Mouse (Mus musculus) lung, adult 18-20 months (tissue): ENCODE results near the gene Tbx19.

ENCODE experiments used
- DNase-seq, 2 experiments: peaks; one replicate each; pipeline ENCODE4 v3.0.0; 2022; ENCODE audit warnings: mixed read lengths in 2 of 2

The Tbx19 gene

GRCm38 (mm10) chr1:165183400-165183799, 22.8 kb upstream of the Tbx19 start:
- DNase-seq: peak; percentile 77 to 85

GRCm38 (mm10) chr1:165179321-165179720, 18.7 kb upstream of the Tbx19 start:
- DNase-seq: no peak

GRCm38 (mm10) chr1:165178075-165178474, 17.5 kb upstream of the Tbx19 start:
- DNase-seq: peak in 1 of 2 experiments; percentile 41

- DNase-seq: no peak
Measured at GRCm38 (mm10) chr1:165174059-165174616, 13.6 kb upstream of the Tbx19 start.

GRCm38 (mm10) chr1:165171277-165171676, 10.7 kb upstream of the Tbx19 start:
- DNase-seq: no peak

- no peak for DNase-seq
Measured at GRCm38 (mm10) chr1:165170157-165170556, 9.6 kb upstream of the Tbx19 start.

- DNase-seq: no peak
Measured at GRCm38 (mm10) chr1:165169462-165169861, 8.9 kb upstream of the Tbx19 start.

GRCm38 (mm10) chr1:165164920-165165319, 4.3 kb upstream of the Tbx19 start:
- no peak for DNase-seq

- DNase-seq: no peak
Measured at GRCm38 (mm10) chr1:165158841-165159240, 1.7 kb downstream of the Tbx19 start.

- no peak for DNase-seq
Measured at GRCm38 (mm10) chr1:165154162-165154561, 6.4 kb downstream of the Tbx19 start.

- DNase-seq: no peak
Measured at GRCm38 (mm10) chr1:165151216-165151615, 9.4 kb downstream of the Tbx19 start.

GRCm38 (mm10) chr1:165142343-165142916, 18.1 kb downstream of the Tbx19 start:
- DNase-seq: peak in 1 of 2 experiments; percentile 13

GRCm38 (mm10) chr1:165140227-165140626, 20.3 kb downstream of the Tbx19 start:
- no peak for DNase-seq

- DNase-seq: no peak
Measured at GRCm38 (mm10) chr1:165133858-165134257, 26.7 kb downstream of the Tbx19 start.

- no peak for DNase-seq
Measured at GRCm38 (mm10) chr1:165133279-165133678, 27.3 kb downstream of the Tbx19 start.

- DNase-seq: peak; percentile 49 to 52
Measured at GRCm38 (mm10) chr1:165132187-165132877, 28.2 kb downstream of the Tbx19 start.

- no peak for DNase-seq
Measured at GRCm38 (mm10) chr1:165129573-165129972, 31.0 kb downstream of the Tbx19 start.

GRCm38 (mm10) chr1:165121096-165121495, 39.5 kb downstream of the Tbx19 start:
- DNase-seq: no peak

GRCm38 (mm10) chr1:165120349-165120898, 40.1 kb downstream of the Tbx19 start:
- DNase-seq: peak; percentile 72 to 79

GRCm38 (mm10) chr1:165119760-165120159, 40.8 kb downstream of the Tbx19 start:
- DNase-seq: no peak

- no peak for DNase-seq
Measured at GRCm38 (mm10) chr1:165119011-165119726, 41.4 kb downstream of the Tbx19 start.

GRCm38 (mm10) chr1:165114460-165115175, 46.0 kb downstream of the Tbx19 start:
- DNase-seq: peak in 1 of 2 experiments; percentile 29

- DNase-seq: no peak
Measured at GRCm38 (mm10) chr1:165113700-165114099, 46.9 kb downstream of the Tbx19 start.
